Mouse (Mus musculus) forebrain, embryonic 11.5 days (tissue): ENCODE results near the gene Abcb9. TPM values are rescaled to one million over a fixed set of nuclear protein-coding genes. Genes with fewer than 3 reads are reported as not detected.
A peak's percentile ranks its signal among the peaks of the same experiment; 100 is the strongest.
"Not testable (repeated sequence)": the region's sequence is repeated elsewhere in the genome, so short reads cannot be mapped to it uniquely, and the experiment has no call there.

ENCODE experiments used
- ATAC-seq: fragments of 200-750 bp; cut with Nextera tagmentation; replicated peaks from 2 replicates; pipeline ENCODE4 v1.8.0; 2017; ENCODE audit warnings: moderate TSS enrichment; ENCODE audit not compliant: low FRiP score
- DNase-seq: peaks from one replicate; pipeline ENCODE4 v3.0.0-alpha.2; 2017; ENCODE audit warnings: low spot score
- H3K27ac ChIP-seq: fragments of 300-500 bp; sonication (generic); 2 replicates; pipeline ENCODE4 v1.5.1; 2014; ENCODE audit warnings: low read depth, low read length
- H3K27me3 ChIP-seq: fragments of 300-500 bp; sonication (generic); 2 replicates; pipeline ENCODE4 v1.6.1; 2014; ENCODE audit warnings: mild to moderate bottlenecking, low read length, mixed read lengths; ENCODE audit not compliant: control insufficient read depth, insufficient read depth
- H3K36me3 ChIP-seq: fragments of 300-500 bp; sonication (generic); 2 replicates; pipeline ENCODE4 v1.6.1; 2014; ENCODE audit warnings: mild to moderate bottlenecking, low read length, moderate library complexity, mixed read lengths; ENCODE audit not compliant: control insufficient read depth, insufficient read depth
- H3K4me1 ChIP-seq: fragments of 300-500 bp; sonication (generic); replicated peaks from 2 replicates; pipeline ENCODE4 v1.6.1; 2014; ENCODE audit warnings: low read length, mixed read lengths; ENCODE audit not compliant: control insufficient read depth, insufficient read depth
- H3K4me2 ChIP-seq: fragments of 300-500 bp; sonication (generic); 2 replicates; pipeline ENCODE4 v1.6.1; 2014; ENCODE audit warnings: low read depth, mild to moderate bottlenecking, low read length, moderate library complexity, mixed read lengths; ENCODE audit not compliant: severe bottlenecking
- H3K4me3 ChIP-seq: fragments of 300-500 bp; sonication (generic); 2 replicates; pipeline ENCODE4 v1.5.1; 2014; ENCODE audit warnings: low read depth, low read length
- H3K9ac ChIP-seq: fragments of 300-500 bp; sonication (generic); 2 replicates; pipeline ENCODE4 v1.6.1; 2014; ENCODE audit warnings: low read length
- H3K9me3 ChIP-seq: fragments of 300-500 bp; sonication (generic); 2 replicates; pipeline ENCODE4 v1.6.1; 2016; ENCODE audit warnings: low read length, mixed read lengths; ENCODE audit not compliant: control insufficient read depth
- WGBS: fragments of 180-500 bp; shearing (Covaris S2); extraction: QIAGEN DNeasy Blood & Tissue Kit; methylation state at CpG from one replicate; pipeline ENCODE4 v1.1.7; 2014; 5-methylcytosine and 5-hydroxymethylcytosine counted together
- polyA plus RNA-seq: library from polyadenylated mRNA; unstranded; fragments of >200 nt; fragmentation: Nextera tagmentation; extraction: Ambion mirVana; gene quantifications from 2 replicates; pipeline ENCODE4 v1.2.1, GENCODE M21; 2014

Gene Abcb9
- polyA plus RNA-seq, 1 experiment from 2014 or later = 1.6 TPM

DNA sequence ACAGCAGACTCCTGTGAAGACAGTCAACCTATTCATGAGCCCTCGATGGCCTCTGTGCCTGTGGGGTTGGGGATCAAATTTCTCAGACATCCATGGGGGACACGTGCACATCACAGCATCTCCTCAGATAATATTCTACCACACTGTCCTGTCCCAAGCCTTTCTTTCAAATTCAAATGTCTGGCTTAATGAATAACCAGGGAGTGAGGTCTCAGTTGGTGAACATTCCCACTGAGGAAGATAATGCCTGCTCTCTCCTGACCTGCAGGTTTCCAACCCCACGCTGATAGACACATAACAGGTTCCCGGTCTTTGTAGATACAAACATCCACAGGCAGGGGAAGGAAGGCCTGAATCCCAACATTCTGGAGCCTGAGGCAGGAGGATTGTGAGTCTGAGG, 38.6 kb downstream of the Abcb9 start:
- H3K36me3 ChIP-seq = no peaks in the 10 kb centered on the region
- DNase-seq (no peak), ATAC-seq (no peak)
- H3K4me2 ChIP-seq = no peak overlapping the region
- H3K27ac ChIP-seq = no peak overlapping the region
- H3K27me3 ChIP-seq = no peaks in the 10 kb centered on the region
- H3K4me3 ChIP-seq = no peak overlapping the region
- H3K9me3 ChIP-seq = no peaks in the 10 kb centered on the region
- H3K4me1 ChIP-seq = no peaks in the 10 kb centered on the region
- 55% methylated on average over 4 of the region's 4 CpGs for WGBS
- no peak overlapping the region for H3K9ac ChIP-seq

DNA sequence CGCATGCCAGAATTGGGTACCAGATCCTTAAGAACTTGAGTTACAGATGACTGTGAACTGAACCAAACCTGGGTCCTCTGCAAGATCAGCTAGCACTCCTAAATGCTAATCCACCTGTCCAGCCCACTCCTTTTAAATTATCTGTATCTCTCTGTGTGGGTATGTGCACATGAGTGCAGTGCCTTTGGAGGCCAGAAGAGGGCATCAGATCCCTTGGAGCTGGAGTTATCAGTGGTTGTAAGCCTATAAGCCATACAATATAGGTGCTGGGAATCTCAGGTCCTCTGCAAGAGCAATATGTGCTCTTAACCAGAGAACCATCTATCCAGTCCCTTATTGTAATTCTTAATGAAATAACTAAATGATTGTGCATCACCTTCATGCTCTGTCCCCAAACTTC, 39.4 kb downstream of the Abcb9 start:
- ATAC-seq = no peak
- Histone ChIP-seq H3K4me2 (no peak overlapping the region), H3K27ac (no peak overlapping the region), H3K9me3 (no peaks in the 10 kb centered on the region), H3K27me3 (no peaks in the 10 kb centered on the region), H3K36me3 (no peaks in the 10 kb centered on the region), H3K4me1 (no peaks in the 10 kb centered on the region), H3K9ac (no peak overlapping the region), H3K4me3 (no peak overlapping the region)
- no peak for DNase-seq
- WGBS = 97% methylated on average over 1 of the region's 1 CpGs

DNA sequence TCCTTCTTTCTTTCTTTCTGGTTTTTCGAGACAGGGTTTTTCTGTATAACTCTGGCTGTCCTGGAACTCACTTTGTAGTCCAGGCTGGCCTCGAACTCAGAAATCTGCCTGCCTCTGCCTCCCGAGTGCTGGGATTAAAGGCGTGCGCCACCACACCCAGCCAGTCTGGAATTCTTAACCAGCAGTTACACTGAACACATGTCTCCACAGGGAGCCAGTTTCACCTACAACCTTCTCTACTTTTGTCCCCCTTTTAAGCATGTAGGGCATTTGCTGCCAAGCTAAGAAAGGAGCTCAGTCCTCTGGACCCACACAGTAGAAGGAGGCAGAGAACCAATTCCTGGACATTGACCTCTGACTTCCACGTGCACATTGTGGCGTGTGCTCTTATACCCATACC, 43.0 kb downstream of the Abcb9 start:
- not testable (repeated sequence) for H3K9me3 ChIP-seq, H3K4me3 ChIP-seq, H3K27me3 ChIP-seq, H3K27ac ChIP-seq, H3K36me3 ChIP-seq, H3K4me1 ChIP-seq, ATAC-seq, H3K9ac ChIP-seq, H3K4me2 ChIP-seq, DNase-seq
- WGBS = 97% methylated on average over 7 of the region's 7 CpGs

DNA sequence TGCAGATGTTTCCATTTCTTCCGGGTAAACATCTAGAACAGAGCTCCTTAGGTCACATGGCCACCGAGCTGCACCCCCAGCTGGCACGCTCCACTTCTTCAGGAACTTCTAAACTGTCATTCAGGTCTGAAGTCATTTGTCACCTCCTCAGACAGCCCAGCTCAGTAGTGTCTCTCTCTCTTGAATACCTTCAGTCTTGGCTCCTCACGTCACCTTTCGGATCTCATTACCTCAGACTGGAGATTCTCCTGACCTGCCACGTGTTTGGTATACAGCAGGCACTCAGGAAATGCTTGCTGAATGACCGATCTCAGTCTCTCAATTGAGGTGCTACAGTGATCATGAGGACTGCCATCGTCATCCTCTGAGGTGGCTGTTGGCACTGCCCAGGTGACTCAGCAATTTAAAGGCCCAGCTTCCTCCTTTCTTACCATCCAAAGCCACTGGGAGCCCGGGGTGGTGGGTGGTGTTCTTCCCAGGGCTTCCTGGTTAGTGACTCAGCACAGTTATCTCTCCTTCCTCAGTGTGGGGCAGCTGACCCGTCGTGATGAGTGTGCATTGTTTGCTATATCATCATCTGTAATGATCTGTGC, 43.6 kb downstream of the Abcb9 start:
- Histone ChIP-seq H3K4me1 (0 out of 2 replicates have a peak, but pooled peaks cover 2% of the 10 kb centered on the region), H3K9ac (no peak overlapping the region), H3K27me3 (no peaks in the 10 kb centered on the region), H3K36me3 (no peaks in the 10 kb centered on the region), H3K4me2 (no peak overlapping the region), H3K4me3 (no peak overlapping the region), H3K27ac (no peak overlapping the region), H3K9me3 (no peaks in the 10 kb centered on the region)
- DNase-seq (no peak), ATAC-seq (no peak; the same call in 1 of the 2 replicates)
- 85% methylated on average over 11 of the region's 11 CpGs for WGBS

DNA sequence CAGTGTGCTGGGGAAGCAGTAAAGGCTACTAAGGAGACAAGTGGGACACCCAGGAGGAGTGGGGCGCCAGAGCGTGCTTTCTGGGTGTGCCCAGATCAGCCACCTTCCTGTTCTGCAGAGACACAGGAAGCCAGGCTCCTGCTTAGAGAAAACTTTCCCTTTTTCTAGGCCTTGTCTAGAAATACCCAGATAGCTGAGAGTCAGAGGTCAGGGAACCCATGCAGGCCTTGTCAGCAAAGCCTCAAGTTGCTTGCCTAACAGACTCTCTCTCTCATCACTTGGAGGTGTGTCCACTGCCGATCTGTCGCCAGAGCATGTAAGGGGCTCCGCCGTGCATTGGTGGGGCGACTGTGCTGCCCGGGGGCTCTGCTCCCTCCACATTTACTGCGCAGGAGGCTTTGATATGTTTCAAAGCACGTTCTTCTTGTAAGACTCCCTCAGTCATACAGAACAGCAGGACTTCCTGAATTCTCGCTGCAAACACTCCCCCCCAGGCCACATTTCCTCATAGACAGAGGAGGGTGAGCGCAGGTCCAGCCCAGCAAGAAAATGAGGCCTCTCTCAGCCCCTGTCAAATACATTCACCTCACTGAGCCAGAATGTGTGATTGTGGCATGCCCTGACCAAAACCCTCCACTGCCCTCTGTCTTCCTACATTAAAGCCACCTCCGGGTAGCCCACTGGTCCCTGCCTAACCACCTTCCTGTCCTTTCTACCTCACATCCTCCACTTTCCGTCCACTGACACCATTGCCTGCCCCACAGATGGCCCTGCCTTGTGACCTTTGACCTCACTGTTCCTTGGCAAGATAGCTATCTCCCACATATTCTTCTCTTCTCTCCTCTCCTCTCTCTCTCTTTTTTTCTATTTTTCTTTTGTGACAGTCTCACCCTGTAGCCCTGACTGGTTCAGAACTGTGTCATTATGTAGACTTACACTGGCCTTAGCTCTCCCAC, 45.2 kb downstream of the Abcb9 start:
- H3K27ac ChIP-seq = 0 out of 2 replicates have a peak overlapping the region, but pooled peaks have one; percentile 26
- no peak overlapping the region for H3K4me2 ChIP-seq
- no peak overlapping the region for H3K4me3 ChIP-seq
- 0 out of 2 replicates have a peak, but pooled peaks cover 2% of the 10 kb centered on the region for H3K4me1 ChIP-seq
- H3K9ac ChIP-seq = no peak overlapping the region
- no peaks in the 10 kb centered on the region for H3K36me3 ChIP-seq
- no peak for ATAC-seq
- H3K9me3 ChIP-seq = no peaks in the 10 kb centered on the region
- 67% methylated on average over 14 of the region's 14 CpGs for WGBS
- no peak for DNase-seq
- H3K27me3 ChIP-seq = no peaks in the 10 kb centered on the region

DNA sequence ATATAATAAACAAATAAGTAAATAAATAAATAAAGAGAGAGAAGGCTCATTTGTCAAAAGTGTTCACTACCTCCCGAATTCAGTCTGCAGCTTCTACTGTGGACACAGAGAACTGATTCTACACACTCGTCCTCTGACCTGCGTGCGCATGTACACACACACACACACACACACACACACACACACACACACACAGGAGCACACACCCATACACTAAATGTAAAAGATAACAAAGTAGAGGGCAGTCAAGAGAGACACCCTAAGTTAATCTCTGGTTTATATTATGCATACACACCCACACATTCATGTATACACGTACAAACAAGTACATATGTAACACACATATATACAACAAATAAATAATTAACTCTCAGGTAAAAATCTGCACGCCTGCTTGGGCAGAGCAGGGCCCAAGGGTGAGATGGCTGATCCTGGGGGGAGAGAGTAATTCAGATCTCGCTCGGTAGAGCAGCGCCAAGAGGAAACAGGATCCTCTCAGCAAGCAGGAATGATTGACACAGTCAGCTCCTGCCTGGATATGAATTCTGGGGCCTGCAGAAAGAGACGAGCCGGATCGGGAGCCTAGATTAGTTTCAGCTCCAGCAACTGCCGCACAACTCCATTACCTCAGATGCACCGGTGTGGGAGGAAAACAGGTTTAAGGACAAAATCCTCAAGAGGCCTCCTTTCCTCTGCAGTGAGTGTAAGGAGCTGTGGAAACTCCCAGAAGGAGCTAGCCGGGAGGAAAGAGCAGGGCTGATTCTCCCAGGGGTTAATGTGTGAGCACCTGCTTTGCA, 46.2 kb downstream of the Abcb9 start:
- 0 out of 2 replicates have a peak overlapping the region, but pooled peaks have one; percentile 26 for H3K27ac ChIP-seq
- ATAC-seq = no peak
- no peak overlapping the region for H3K4me2 ChIP-seq
- H3K4me3 ChIP-seq = no peak overlapping the region
- WGBS = 76% methylated on average over 15 of the region's 15 CpGs
- H3K9me3 ChIP-seq = no peaks in the 10 kb centered on the region
- 0 out of 2 replicates have a peak overlapping the region, but pooled peaks have one; percentile 20 for H3K9ac ChIP-seq
- no peaks in the 10 kb centered on the region for H3K36me3 ChIP-seq
- H3K4me1 ChIP-seq = 0 out of 2 replicates have a peak, but pooled peaks cover 2% of the 10 kb centered on the region
- no peak for DNase-seq
- no peaks in the 10 kb centered on the region for H3K27me3 ChIP-seq

DNA sequence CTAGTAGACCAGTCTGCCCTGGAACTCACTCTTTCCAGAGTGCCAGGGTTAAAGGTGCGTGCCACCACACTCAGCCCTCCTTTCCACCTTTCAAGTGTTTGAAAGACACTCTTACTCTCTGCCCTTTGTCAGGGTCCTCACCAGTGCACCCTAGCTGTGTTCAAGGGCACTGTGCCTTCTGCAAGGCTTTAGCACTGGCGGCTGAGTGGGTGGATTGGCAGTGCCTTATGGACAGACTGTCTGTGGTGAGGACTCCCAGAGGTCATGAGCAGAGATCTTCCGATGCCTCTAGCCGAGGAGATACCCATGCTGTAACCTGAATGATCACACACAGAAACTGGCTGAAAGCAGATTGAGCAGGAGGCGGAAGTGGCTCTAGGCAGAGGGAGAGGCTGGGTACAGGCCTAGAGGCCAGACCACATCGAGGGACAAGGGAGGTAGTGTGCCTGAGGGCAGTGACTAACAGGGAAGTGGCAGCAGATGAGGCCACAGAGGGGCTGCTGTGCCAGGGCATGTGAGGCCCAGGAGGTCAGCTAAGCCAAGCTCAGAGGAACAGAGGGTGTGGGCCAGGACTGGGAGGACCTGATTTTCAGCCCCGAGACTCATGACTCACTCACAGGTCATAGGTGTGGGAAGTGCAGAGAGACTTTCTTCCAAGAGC, 48.7 kb downstream of the Abcb9 start:
- 84% methylated on average over 7 of the region's 7 CpGs for WGBS
- Histone ChIP-seq H3K27me3 (no peaks in the 10 kb centered on the region), H3K9me3 (no peaks in the 10 kb centered on the region), H3K4me3 (no peak overlapping the region), H3K4me2 (no peak overlapping the region), H3K36me3 (no peaks in the 10 kb centered on the region), H3K9ac (no peak overlapping the region), H3K4me1 (peaks cover 8% of the 10 kb centered on the region; the same call in 1 of the 2 replicates), H3K27ac (no peak overlapping the region)
- ATAC-seq (no peak), DNase-seq (no peak)

DNA sequence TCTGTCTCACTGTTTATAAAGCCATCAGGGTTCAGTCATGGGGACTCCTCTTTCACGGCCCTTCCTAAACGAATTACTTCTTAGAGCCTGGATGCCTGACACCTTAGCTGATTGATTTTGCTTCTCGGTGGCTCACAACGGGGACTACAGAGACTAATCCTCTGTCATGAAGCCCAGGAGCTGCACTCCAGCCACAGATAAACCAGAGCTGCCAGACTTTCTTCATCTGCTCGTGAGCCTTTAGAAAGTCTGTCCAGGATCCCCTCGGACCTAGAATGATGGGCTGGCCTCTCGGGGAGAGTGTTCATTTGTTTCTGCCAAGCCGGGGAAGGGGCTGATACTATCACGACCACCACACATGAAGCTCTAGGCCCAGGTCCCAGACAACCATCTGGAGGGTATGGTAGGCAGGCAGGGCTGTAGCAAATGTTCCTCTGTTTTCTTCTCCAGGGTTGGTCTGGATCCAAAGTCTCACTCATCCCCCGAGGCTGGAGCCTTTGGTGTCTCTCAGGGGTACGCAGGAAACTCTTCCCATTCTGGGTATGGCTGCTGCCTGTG, 50.1 kb downstream of the Abcb9 start:
- Histone ChIP-seq H3K4me1 (peaks cover 8% of the 10 kb centered on the region; the same call in 1 of the 2 replicates), H3K27ac (no peak overlapping the region), H3K9ac (no peak overlapping the region), H3K36me3 (no peaks in the 10 kb centered on the region), H3K9me3 (no peaks in the 10 kb centered on the region), H3K27me3 (no peaks in the 10 kb centered on the region), H3K4me3 (no peak overlapping the region), H3K4me2 (no peak overlapping the region)
- no peak for ATAC-seq
- no peak for DNase-seq
- WGBS = 45% methylated on average over 11 of the region's 11 CpGs
